Mouse (Mus musculus) neural tube, embryonic 15.5 days (tissue): Measurements from ENCODE around the gene Rreb1. TPM values are rescaled to one million over a fixed set of nuclear protein-coding genes. Genes with fewer than 3 reads are reported as not detected.

Source experiments
- ATAC-seq: fragments of 200-750 bp; cut with Nextera tagmentation; 2 replicates; pipeline ENCODE4 v1.8.0; 2017; ENCODE audit warnings: mild to moderate bottlenecking, moderate TSS enrichment, moderate library complexity; ENCODE audit not compliant: low FRiP score
- H3K27ac ChIP-seq: fragments of 300-500 bp; sonication (generic); replicated peaks from 2 replicates; pipeline ENCODE4 v1.5.1; 2015; ENCODE audit warnings: mild to moderate bottlenecking, inconsistent platforms
- H3K27me3 ChIP-seq: fragments of 300-500 bp; sonication (generic); replicated peaks from 2 replicates; pipeline ENCODE4 v1.6.1; 2015; ENCODE audit warnings: inconsistent platforms
- H3K36me3 ChIP-seq: fragments of 300-500 bp; sonication (generic); 2 replicates; pipeline ENCODE4 v1.6.1; 2015; ENCODE audit warnings: inconsistent platforms
- H3K4me1 ChIP-seq: fragments of 300-500 bp; sonication (generic); 2 replicates; pipeline ENCODE4 v1.6.1; 2015; ENCODE audit warnings: inconsistent platforms
- H3K4me2 ChIP-seq: fragments of 300-500 bp; sonication (generic); 2 replicates; pipeline ENCODE4 v1.6.1; 2015; ENCODE audit warnings: inconsistent platforms, mild to moderate bottlenecking, moderate library complexity
- H3K4me3 ChIP-seq: fragments of 300-500 bp; sonication (generic); replicated peaks from 2 replicates; pipeline ENCODE4 v1.5.1; 2015; ENCODE audit warnings: mild to moderate bottlenecking, inconsistent platforms
- H3K9ac ChIP-seq: fragments of 300-500 bp; sonication (generic); replicated peaks from 2 replicates; pipeline ENCODE4 v1.6.1; 2015; ENCODE audit warnings: mild to moderate bottlenecking, inconsistent platforms
- H3K9me3 ChIP-seq: fragments of 300-500 bp; sonication (generic); replicated peaks from 2 replicates; pipeline ENCODE4 v1.6.1; 2016; ENCODE audit warnings: inconsistent platforms
- WGBS: fragments of 180-500 bp; shearing (Covaris S2); methylation state at CpG from one replicate; pipeline ENCODE4 v1.1.7; 2015; ENCODE audit warnings: mixed read lengths; 5-methylcytosine and 5-hydroxymethylcytosine counted together
- polyA plus RNA-seq: library from polyadenylated mRNA; unstranded; fragments of >200 nt; fragmentation: Nextera tagmentation; extraction: Ambion mirVana; gene quantifications from 2 replicates; pipeline ENCODE4 v1.2.1, GENCODE M21; 2015

Rreb1 gene
- polyA plus RNA-seq, 1 experiment from 2014 or later, result 3.0 TPM

DNA sequence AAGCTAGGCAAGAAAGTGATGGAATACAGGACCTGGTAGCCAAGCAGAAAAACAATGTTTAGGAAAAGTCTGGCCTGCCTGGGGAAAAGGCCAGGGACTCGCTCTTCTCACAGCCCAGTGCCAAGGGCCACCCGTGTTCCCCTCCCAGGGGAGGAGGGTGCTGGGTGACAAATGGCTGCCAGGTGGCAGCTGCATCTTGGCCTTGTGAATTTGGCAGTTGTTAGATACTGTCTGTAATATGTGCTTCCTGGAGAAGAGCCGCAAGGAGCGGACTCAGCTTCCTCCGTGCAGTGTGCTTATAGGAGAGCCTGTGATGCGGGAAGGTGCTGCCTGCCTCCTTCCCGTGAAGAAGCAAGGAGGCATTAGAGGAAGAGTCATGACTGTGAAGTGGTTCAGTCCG is 104.3 kb downstream of the Rreb1 start:
- 85% methylated on average over 8 of the region's 8 CpGs for whole genome bisulfite sequencing
- Histone ChIP-seq H3K4me3 (no peak overlapping the region), H3K9ac (no peak overlapping the region), H3K36me3 (no peaks in the 10 kb centered on the region), H3K9me3 (no peaks in the 10 kb centered on the region), H3K4me2 (no peak overlapping the region), H3K27ac (no peak overlapping the region), H3K27me3 (no peaks in the 10 kb centered on the region), H3K4me1 (0 out of 2 replicates have a peak, but pooled peaks cover 9% of the 10 kb centered on the region)
- no peak for ATAC-seq

DNA sequence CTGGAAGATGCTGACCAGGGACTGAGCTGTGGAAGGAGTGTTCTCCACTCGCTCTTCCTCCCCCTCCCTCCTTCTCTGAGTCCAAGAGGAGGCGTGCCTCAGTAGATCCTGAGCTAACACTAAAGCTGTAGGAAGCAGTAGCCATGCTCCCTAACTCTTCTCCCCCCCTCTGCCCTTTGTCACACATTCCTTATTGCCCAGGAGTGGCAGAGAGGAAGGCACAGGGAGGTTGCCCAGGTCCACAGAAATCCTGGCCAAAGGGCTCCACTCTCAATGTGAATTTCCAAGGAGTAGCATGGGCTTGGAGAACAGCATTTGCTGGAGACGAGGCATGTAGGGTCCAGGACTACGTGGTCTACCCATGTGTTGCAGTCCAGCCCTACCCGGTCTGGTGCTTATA is 104.8 kb downstream of the Rreb1 start:
- no peak overlapping the region for H3K27ac ChIP-seq
- no peaks in the 10 kb centered on the region for H3K36me3 ChIP-seq
- H3K9me3 ChIP-seq, result no peaks in the 10 kb centered on the region
- H3K4me1 ChIP-seq, result 0 out of 2 replicates have a peak, but pooled peaks cover 9% of the 10 kb centered on the region
- no peaks in the 10 kb centered on the region for H3K27me3 ChIP-seq
- no peak overlapping the region for H3K4me2 ChIP-seq
- no peak overlapping the region for H3K9ac ChIP-seq
- H3K4me3 ChIP-seq, result no peak overlapping the region
- WGBS, result 95% methylated on average over 5 of the region's 5 CpGs
- ATAC-seq, result no peak

DNA sequence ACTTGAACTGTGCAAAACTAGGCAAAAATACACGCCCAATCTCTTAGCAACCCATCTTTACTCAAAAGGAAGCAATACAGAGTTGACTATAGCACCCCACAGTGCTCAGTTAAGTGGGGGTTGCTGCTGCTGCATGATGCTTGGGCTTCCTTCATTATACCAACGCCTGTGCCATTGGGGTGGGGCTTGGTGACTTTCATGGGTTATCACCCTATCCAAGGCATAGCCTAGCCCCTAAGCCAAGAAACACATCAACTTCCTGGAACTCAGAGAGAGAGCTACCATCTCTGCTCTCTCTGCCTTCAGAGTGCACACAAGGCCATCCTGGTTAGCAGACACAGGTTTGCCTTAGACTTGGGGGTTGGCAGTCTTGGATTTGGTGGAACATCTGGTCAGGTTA is 107.2 kb downstream of the Rreb1 start:
- no peaks in the 10 kb centered on the region for H3K36me3 ChIP-seq
- no peak for ATAC-seq
- 0 out of 2 replicates have a peak, but pooled peaks cover 3% of the 10 kb centered on the region for H3K4me1 ChIP-seq
- H3K27ac ChIP-seq, result no peak overlapping the region
- no peak overlapping the region for H3K4me3 ChIP-seq
- H3K9ac ChIP-seq, result no peak overlapping the region
- H3K4me2 ChIP-seq, result no peak overlapping the region
- WGBS, result 88% methylated on average over 2 of the region's 2 CpGs
- no peaks in the 10 kb centered on the region for H3K9me3 ChIP-seq
- no peaks in the 10 kb centered on the region for H3K27me3 ChIP-seq

DNA sequence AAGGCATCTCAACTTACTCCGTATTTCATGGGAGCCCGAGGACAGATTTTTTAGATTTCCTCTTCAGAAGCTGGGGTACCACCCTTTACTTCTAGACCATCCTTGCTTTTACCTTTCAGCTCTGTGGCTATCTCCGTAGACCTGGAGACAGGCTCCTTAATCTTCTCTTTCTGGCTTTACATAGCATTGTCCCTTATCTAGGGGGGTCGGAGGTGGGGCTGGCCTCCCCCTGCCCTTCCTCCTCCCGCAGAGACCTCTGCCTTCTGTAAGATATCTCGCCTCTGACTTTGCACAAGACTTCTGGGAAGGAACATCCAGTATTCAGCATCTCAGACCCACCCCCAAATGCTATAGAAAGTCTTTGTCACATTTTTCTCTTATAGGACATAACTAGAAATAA is 107.8 kb downstream of the Rreb1 start:
- Histone ChIP-seq H3K36me3 (no peaks in the 10 kb centered on the region), H3K4me2 (no peak overlapping the region), H3K9me3 (no peaks in the 10 kb centered on the region), H3K27me3 (no peaks in the 10 kb centered on the region), H3K27ac (no peak overlapping the region), H3K9ac (no peak overlapping the region), H3K4me3 (no peak overlapping the region), H3K4me1 (no peaks in the 10 kb centered on the region)
- WGBS, result 91% methylated on average over 6 of the region's 6 CpGs
- ATAC-seq, result no peak

DNA sequence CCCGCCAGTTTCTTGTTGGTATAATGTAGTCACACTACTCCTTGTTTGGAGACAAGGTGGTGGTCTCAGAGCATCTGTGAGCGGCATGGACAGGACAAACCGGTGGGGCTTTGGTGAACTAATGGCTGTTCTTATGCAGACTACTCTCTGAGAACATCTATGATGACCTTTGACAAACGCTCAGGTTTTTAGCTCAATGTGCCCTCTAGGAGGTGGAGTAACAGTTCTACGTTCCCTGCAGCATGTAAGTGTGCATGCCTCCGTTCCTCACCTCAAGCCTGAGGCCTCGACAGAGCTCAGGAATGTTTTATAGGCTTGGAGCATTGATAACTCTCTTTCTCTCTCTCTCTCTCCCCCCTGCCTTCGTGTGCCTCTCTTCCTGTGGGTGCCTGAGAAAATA is 116.6 kb downstream of the Rreb1 start:
- WGBS, result 86% methylated on average over 8 of the region's 8 CpGs
- Histone ChIP-seq H3K4me1 (no peaks in the 10 kb centered on the region), H3K27me3 (no peaks in the 10 kb centered on the region), H3K27ac (no peak overlapping the region), H3K36me3 (no peaks in the 10 kb centered on the region), H3K9ac (no peak overlapping the region), H3K4me3 (no peak overlapping the region), H3K9me3 (no peaks in the 10 kb centered on the region), H3K4me2 (no peak overlapping the region)
- ATAC-seq, result no peak

DNA sequence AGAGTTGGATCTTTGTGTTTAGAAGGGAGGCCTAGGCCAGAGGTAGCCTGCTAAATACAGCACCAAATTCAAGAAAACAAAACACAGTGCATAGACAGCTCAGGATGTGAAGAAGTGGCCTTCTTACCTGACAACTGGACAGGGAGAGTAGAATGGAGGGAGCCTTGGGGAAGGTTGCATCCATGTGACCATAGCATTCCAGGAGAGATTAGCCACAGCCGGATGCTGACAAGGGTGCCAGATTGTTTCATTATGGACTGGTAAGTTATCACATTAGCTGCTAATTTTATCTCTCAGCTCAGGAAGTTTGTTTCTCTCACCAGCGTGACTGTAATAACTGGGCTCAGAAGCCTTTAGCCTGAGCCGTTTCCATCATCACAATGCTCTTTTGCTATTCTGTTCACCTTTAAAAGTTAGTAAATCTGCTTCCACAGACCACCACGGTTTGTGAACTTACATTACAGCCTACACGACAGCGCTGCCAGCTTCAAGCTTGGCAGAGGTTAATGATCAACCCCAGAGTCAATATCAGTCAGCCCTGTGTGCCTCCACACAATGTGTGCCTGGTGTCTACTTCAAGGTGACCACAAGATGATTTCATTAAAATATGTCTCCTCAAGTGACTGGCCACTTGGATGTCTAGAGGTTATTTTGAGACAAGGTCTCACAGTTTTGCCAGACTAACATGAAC is 117.5 kb downstream of the Rreb1 start:
- H3K4me1 ChIP-seq, result no peaks in the 10 kb centered on the region
- no peaks in the 10 kb centered on the region for H3K27me3 ChIP-seq
- H3K27ac ChIP-seq, result no peak overlapping the region
- H3K36me3 ChIP-seq, result no peaks in the 10 kb centered on the region
- H3K9me3 ChIP-seq, result no peaks in the 10 kb centered on the region
- no peak overlapping the region for H3K9ac ChIP-seq
- no peak for ATAC-seq
- 89% methylated on average over 6 of the region's 6 CpGs for WGBS
- no peak overlapping the region for H3K4me3 ChIP-seq
- H3K4me2 ChIP-seq, result no peak overlapping the region

DNA sequence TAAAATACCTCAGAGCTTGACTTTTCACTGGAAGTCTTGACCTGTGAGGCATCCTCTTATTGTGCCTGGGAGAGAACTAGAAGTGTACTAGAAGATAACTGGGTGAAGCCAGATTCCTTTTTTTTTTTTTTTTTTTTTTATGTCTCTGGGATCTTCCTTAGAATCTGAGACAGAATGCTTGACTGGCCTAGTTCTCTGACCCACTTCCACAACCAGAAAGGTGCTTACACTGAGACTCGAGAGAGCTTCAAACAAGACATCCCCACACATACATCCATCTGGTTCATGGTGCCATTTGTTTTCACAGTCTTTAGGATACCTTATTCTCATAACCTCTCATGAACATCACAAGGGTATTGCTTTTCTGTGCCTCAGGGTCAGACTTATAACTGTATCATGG is 118.2 kb downstream of the Rreb1 start:
- no peak overlapping the region for H3K4me2 ChIP-seq
- H3K9me3 ChIP-seq, result no peaks in the 10 kb centered on the region
- no peak for ATAC-seq
- no peaks in the 10 kb centered on the region for H3K36me3 ChIP-seq
- H3K4me1 ChIP-seq, result no peaks in the 10 kb centered on the region
- no peaks in the 10 kb centered on the region for H3K27me3 ChIP-seq
- no peak overlapping the region for H3K4me3 ChIP-seq
- 87% methylated on average over 1 of the region's 1 CpGs for WGBS
- no peak overlapping the region for H3K9ac ChIP-seq
- H3K27ac ChIP-seq, result no peak overlapping the region

DNA sequence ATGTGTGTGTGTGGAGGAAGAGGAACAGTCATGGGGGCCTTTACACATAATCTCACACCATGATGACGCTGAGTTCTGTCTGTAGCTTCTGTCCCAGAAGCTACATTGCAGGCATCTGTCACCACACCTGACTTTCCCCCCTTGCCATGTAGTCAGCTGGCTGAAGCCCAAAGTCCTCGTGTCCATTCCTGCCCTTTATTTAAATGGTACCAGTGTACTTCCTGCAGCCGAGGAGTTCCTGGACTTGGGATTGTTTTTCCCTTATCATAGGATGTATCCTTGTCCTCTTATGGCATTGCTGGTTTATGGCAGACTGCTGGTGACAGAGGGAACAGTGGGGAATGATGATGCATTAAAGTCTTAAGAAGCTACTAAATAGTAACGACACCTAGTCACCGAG is 120.6 kb downstream of the Rreb1 start:
- 88% methylated on average over 5 of the region's 5 CpGs for WGBS
- Histone ChIP-seq H3K27me3 (no peaks in the 10 kb centered on the region), H3K9ac (no peak overlapping the region), H3K4me3 (no peak overlapping the region), H3K36me3 (no peaks in the 10 kb centered on the region), H3K4me2 (no peak overlapping the region), H3K9me3 (no peaks in the 10 kb centered on the region), H3K27ac (no peak overlapping the region), H3K4me1 (no peaks in the 10 kb centered on the region)
- ATAC-seq, result no peak

DNA sequence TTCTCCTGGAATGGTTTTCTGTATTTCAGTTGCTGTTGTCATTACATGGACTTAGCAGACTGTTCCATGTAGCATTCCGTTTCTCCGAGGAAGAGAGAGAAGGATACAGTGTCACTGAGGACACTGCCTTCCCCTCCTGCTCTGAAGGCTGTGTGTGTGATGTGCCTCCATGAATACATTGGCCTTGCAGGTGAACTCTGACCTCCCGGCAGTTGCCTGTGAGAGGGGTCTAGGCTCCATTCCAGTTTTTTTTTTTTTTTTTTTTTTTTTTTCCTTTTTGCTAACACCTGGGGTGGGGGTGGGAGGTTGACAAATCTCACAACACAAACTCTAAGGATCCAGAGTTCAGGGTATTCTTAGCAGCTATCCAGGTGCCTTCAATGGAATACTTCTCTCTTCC is 124.8 kb downstream of the Rreb1 start:
- Histone ChIP-seq H3K27me3 (no peaks in the 10 kb centered on the region), H3K27ac (no peak overlapping the region), H3K9ac (no peak overlapping the region), H3K4me1 (no peaks in the 10 kb centered on the region), H3K4me3 (no peak overlapping the region), H3K4me2 (no peak overlapping the region), H3K36me3 (no peaks in the 10 kb centered on the region), H3K9me3 (no peaks in the 10 kb centered on the region)
- no peak for ATAC-seq
- 93% methylated on average over 3 of the region's 3 CpGs for WGBS

DNA sequence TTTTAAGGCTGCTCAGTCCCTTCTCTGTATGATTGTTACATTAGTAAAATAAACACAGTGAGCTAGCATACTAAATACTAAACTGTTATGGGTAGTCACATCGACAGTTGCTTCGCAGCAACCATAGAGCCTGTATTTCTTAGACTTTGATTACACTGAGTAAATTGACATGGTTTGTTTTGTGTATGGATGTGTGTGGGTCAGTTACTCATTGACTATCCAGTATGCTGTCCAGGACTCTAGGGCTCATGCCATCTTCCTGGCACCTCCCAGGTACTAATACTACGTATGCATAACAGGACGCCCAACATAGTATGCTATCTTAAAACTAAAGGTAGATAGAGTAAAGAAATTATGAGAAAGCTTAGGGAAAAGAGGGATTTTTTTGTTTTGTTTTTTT is 125.3 kb downstream of the Rreb1 start:
- Histone ChIP-seq H3K9ac (no peak overlapping the region), H3K4me3 (no peak overlapping the region), H3K36me3 (no peaks in the 10 kb centered on the region), H3K4me2 (no peak overlapping the region), H3K4me1 (no peaks in the 10 kb centered on the region), H3K27ac (no peak overlapping the region), H3K9me3 (no peaks in the 10 kb centered on the region), H3K27me3 (no peaks in the 10 kb centered on the region)
- no peak for ATAC-seq
- WGBS, result 97% methylated on average over 4 of the region's 4 CpGs

DNA sequence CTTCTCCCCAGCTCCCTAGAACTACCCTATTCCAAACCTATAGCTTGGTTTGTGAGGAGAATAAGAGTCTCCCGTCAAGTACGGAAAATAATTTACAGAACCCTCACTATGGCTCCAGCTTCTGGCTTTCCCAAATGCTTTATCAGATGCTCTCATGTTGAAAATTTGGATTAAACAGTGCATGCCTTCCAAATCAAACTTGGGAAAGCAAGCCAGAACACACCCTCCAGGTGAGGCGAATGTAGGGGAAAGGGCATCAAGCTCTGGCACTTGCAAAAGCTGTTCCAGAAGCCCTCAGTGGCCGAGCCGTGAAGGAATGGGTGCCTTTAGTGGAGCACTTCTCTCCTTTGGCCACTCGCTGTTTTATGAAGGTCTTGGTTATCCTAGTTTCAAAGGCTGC is 126.2 kb downstream of the Rreb1 start:
- WGBS, result 88% methylated on average over 6 of the region's 6 CpGs
- no peak for ATAC-seq
- no peak overlapping the region for H3K9ac ChIP-seq

DNA sequence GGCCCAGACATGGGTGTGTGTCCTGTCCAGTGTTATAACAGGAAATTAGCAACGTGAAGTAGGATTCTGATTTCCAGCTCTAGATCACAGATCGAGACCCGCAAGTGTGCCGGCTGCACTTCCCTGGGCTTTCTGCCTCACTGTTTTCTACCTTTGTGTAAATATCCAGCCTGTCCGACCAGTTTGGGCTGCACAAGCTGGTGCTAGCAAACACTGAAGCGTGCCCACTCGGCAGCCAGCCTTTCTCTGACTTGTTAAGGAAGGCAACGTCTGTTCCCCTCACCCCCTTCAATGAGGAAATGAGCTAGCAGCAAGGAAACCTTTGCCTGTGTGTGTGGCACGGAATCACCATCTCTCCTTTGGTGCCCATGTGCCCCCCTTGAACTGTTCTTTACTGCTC is 129.9 kb downstream of the Rreb1 start:
- no peak for ATAC-seq
- 83% methylated on average over 9 of the region's 9 CpGs for WGBS
- H3K4me3 ChIP-seq, result no peak overlapping the region
- H3K4me1 ChIP-seq, result peaks cover 3% of the 10 kb centered on the region; the same call in 1 of the 2 replicates
- no peaks in the 10 kb centered on the region for H3K36me3 ChIP-seq
- H3K27ac ChIP-seq, result no peak overlapping the region
- no peak overlapping the region for H3K4me2 ChIP-seq
- no peak overlapping the region for H3K9ac ChIP-seq
- H3K9me3 ChIP-seq, result no peaks in the 10 kb centered on the region
- no peaks in the 10 kb centered on the region for H3K27me3 ChIP-seq

More for the DNA sequence above, 126.2 kb downstream of the Rreb1 start:
- no peak overlapping the region for H3K27ac ChIP-seq
- no peak overlapping the region for H3K4me3 ChIP-seq
- no peaks in the 10 kb centered on the region for H3K27me3 ChIP-seq
- H3K9me3 ChIP-seq, result no peaks in the 10 kb centered on the region
- no peak overlapping the region for H3K4me2 ChIP-seq
- H3K4me1 ChIP-seq, result no peaks in the 10 kb centered on the region
- H3K36me3 ChIP-seq, result no peaks in the 10 kb centered on the region
